Mouse (Mus musculus) olfactory bulb, adult 2 months (tissue): ENCODE measurements around the gene Cnep1r1.

Experiments
- CTCF ChIP-seq: fragments of 200-500 bp; IDR thresholded peaks from 2 replicates; pipeline ENCODE4 v1.5.1; 2012; ENCODE audit warnings: low read depth, mild to moderate bottlenecking, low read length, moderate library complexity; ENCODE audit not compliant: insufficient read depth
- POLR2A ChIP-seq: fragments of 200-500 bp; IDR thresholded peaks from 2 replicates; pipeline ENCODE4 v1.6.1; 2012; ENCODE audit warnings: mild to moderate bottlenecking, low read depth, low read length, moderate library complexity; ENCODE audit not compliant: insufficient read depth

DNA sequence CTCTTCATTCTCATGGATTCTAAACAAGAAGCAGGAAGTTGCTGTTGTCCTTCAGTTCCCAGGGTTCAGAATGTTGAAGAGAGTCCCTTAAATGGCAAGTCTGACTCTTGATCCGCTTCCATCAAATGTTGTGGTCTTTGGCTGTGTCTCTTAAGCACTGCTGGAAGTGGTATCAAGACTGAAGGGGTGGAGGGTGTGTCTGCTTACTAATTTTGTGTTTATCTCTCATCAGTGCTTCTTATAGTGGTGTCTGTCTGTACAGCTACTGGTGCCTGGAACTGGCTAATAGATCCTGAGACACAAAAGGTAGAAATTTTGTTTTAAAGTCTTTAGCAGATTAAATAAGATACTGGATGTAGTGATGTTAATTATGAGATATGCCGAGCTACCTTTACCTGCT, 6.3 kb downstream of the Cnep1r1 start:
- no peak for TF ChIP-seq CTCF
- no peak for TF ChIP-seq POLR2A
